Mouse (Mus musculus): Measurements from ENCODE around the gene C1qtnf1. TPM values are rescaled to one million over a fixed set of nuclear protein-coding genes. Genes with fewer than 3 reads are reported as not detected.
A peak's percentile ranks its signal among the peaks of the same experiment; 100 is the strongest.
"Not testable (repeated sequence)": the region's sequence is repeated elsewhere in the genome, so short reads cannot be mapped to it uniquely, and the experiment has no call there.

Gene C1qtnf1
- 1 to 10 TPM; 6.6 to 6.9 TPM for total RNA-seq (2021)
- long read RNA-seq, experiment 1, partial matches to known transcripts = 0 of 3 reads
- long read RNA-seq, experiment 1, other reads (novel, unspliced or antisense) = 1 of 3 reads
- long read RNA-seq, experiment 2, partial matches to known transcripts = 0 of 4 reads
- long read RNA-seq, experiment 2, other reads (novel, unspliced or antisense) = 2 of 4 reads

- peak; percentile 43 for DNase-seq (ENCODE audit: low spot score)
These were observed at the start of gene C1qtnf1 for GRCm38 (mm10) chr11:118427986-118428385. C1qtnf1 (plus strand) TSS chr11:118428203.

DNA sequence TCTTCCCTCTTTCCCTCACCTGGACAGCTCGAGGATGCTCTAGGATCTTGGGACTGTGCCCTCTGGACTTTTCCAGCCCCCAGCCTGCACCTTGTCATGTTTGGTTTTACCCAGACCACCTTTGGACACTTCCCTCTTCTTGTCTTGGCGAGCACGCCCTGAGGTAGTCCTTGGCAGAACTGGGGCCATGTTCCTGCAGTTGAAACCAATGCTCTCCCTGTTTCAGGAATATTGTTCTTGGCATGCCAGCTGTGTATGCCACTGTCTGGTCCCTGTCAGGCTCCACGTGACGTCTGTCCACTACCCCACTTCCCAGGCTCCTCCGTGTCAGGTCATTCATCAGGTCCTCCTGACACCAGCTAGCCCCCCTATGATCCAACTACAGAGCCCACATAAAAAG, 49.3 kb upstream of the C1qtnf1 start:
- no peak for DNase-seq (ENCODE audit: low spot score)

DNA sequence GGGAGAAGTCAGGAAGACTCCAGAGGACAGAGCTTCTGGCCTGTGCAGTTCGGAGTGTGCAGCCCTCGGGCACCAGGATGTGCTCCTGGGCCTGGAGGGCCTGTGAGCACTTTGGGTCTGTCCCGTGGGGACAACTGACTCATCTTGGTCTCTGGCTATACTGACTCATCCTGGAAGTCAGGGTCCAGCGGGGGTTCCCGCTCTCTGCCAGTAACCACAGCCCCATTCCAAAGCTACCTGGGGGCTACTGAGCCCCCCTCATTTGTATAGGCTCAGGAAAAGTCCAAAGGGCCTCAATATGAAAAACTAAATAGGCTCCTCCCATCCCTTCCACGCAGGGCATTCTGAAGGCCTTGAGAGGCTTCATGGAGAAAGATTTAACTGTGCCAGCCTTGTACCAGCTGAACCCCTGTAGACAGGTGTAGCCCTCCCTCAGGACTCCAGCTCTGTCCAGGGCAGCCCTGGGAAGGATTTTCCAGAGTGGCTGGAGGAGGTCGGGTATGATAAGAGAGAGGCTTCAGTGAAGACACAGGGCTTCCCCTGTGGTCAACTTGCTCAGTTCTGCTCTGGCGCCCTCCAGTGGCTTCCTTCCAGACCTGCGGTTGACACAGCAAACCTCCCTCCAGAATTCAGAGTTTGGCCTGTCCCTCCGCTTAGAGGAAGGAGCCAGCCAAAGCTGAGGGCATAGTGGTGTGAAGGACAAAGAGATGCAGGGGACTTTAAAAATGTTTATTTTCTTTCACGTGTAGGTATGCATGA, 48.6 kb upstream of the C1qtnf1 start:
- DNase-seq (ENCODE audit: low spot score) = peak; percentile 92

DNA sequence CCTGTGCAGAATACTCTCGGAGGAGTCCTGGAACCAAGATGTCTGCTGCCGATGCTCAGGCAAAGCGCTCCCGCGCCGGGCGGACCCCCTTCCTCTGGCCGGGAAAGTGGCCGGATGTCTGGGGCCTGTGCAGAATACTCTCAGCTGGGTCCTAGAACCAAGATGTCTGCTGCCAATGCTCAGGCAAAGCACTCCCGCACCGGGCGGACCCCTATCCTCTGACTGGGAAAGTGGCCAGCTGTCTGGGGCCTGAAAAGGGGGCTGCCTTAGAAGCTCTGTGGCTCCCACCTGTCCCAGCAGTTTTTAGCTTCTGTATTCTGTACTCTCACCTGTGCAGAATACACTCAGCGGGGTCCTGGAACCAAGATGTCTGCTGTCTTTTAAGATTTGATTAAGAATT, 40.2 kb upstream of the C1qtnf1 start:
- DNase-seq (ENCODE audit: low spot score) = not testable (repeated sequence)

DNA sequence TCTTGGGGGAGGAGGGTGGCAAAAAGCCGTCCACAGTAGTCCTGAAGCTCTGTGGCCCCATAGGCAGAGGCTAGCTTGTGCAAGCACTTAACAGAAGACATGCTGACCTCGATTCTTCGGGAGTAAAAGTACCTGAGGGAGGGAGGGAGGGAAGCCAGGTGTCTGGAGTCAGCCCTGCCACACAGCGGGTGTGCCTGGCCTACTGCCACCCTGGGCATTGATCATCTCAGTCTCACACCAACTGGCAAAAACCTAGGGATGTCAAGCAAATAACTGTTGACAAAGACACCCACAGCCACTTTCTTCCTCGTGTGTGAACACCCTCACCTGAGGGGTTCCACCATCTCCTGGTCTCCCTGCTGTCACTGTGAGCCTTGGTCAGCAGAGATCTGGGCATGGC, 34.0 kb upstream of the C1qtnf1 start:
- DNase-seq (ENCODE audit: low spot score) = no peak

DNA sequence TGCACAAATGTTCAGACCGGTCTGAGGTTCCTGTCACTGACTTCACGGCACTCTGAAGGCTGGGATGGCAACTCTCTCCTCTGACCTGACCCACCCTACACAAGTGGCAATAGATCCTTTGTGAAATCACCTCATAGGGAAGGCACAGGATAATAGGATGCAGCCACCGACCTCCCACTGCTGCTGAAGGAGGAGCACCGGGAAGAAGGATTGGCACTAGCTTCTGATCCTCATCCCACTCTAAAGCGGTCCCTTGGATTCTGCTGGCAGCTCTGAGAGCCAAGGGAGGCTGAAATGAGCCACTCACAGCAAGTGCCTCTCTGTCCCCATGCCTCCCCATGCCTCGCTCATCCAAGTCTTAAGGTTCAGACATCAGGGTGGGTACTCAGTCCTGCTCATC, 33.5 kb upstream of the C1qtnf1 start:
- DNase-seq (ENCODE audit: low spot score) = no peak

DNA sequence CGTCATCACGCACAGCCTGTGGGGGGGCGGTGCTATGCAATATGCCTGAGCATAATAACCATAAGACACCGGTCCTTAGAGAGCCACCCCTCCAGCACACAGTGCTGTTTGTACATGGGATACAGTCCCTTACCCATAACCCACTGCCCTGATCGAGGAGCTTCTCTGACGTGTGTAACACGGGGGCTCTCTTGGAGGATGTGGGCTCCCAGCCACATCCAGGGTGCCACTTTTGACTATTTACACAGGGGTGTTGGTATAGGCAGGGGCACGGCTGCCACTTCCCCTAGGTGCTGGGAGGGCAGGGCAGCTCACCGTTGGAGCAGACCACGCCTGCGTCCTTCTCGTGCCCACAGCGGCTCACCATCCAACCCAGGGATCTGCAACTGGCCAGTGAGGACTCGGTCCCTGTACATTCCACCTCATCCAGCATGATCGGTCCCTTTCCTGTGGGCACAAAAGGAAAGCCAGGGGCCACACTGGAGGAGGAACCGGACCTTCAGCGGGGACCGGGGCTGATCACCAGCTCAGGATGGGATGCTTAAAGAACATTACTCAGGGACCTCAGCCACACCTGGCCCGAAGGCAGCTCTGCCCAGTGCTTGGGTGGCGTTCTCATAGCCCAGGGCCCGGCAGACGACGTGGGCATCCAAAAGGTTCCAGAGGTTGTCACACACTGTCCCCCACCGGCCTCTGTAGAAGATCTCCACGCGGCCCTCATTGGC, 30.0 kb upstream of the C1qtnf1 start:
- no peak for DNase-seq (ENCODE audit: low spot score)

GRCm38 (mm10) chr11:118399891-118400565, 28.0 kb upstream of the C1qtnf1 start:
- DNase-seq (ENCODE audit: low spot score) = no peak

GRCm38 (mm10) chr11:118400566-118400936, 27.5 kb upstream of the C1qtnf1 start:
- no peak for DNase-seq (ENCODE audit: low spot score)

GRCm38 (mm10) chr11:118401195-118401594, 26.8 kb upstream of the C1qtnf1 start:
- no peak for DNase-seq (ENCODE audit: low spot score)

DNA sequence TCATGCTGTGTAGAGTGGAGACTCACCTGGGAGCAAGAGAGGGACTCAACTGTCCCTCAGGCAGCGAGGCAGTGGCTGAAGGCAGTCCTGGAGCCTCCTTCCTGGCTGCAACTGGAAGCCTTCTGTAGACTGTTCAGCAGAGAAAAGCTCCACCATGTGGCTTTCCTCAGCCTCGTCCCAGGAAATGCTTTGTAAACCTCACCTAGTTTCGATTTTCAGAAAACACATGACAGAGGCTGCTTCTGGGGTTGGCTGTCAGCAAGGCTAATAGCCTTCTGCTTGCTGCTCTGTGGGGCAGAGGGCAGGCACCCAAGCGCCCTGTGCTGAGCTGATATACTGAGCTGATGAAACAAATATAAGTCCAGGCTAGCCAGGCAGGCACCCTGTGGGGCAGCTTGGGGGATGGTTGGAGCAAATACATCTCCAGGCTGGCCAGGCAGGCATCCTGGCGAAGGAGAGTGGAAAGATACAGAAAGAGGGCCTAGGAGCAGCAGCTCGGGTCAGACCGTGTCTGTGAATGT, 26.2 kb upstream of the C1qtnf1 start, which contains the start of gene Lgals3bp:
Gene Lgals3bp, minus strand, starts transcription at position 333 of the 521 bp plus-strand sequence.
- DNase-seq (ENCODE audit: low spot score) = peak; percentile 80

- no peak for DNase-seq (ENCODE audit: low spot score)
These were observed 24.8 kb upstream of the C1qtnf1 start for GRCm38 (mm10) chr11:118403183-118403582.

GRCm38 (mm10) chr11:118403951-118404899, 23.8 kb upstream of the C1qtnf1 start:
- no peak for DNase-seq (ENCODE audit: low spot score)

GRCm38 (mm10) chr11:118405311-118405710, 22.7 kb upstream of the C1qtnf1 start:
- no peak for DNase-seq (ENCODE audit: low spot score)

DNA sequence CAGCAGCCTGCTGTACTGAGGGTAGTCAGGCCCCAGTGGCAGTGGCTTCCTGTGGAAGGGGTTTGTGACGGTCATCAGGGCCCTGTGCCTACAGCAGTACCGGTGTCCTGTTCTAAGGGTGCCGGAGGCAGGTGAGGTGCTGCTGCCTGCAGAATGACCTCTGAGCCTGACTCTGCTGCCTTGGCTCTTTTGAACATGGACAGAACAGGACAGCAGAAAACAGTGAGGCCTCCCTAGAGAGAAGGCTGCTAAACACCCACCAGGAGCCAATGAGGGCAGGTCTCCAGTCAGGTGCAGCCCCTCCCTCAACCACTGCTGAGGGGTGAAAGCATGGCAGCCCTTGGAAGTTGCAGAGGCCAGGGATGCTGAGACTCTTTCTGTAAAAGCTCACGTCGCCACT, 21.5 kb upstream of the C1qtnf1 start:
- no peak for DNase-seq (ENCODE audit: low spot score)

- no peak for DNase-seq (ENCODE audit: low spot score)
These were observed 20.6 kb upstream of the C1qtnf1 start for GRCm38 (mm10) chr11:118407318-118407910.

- no peak for DNase-seq (ENCODE audit: low spot score)
These were observed 19.8 kb upstream of the C1qtnf1 start for GRCm38 (mm10) chr11:118408051-118408740.

- DNase-seq (ENCODE audit: low spot score) = no peak
These were observed 18.6 kb upstream of the C1qtnf1 start for GRCm38 (mm10) chr11:118409106-118410072.
